Mouse (Mus musculus): Measurements from ENCODE around the gene Ttc7b.
A peak's percentile ranks its signal among the peaks of the same experiment; 100 is the strongest.

Ttc7b gene

DNA sequence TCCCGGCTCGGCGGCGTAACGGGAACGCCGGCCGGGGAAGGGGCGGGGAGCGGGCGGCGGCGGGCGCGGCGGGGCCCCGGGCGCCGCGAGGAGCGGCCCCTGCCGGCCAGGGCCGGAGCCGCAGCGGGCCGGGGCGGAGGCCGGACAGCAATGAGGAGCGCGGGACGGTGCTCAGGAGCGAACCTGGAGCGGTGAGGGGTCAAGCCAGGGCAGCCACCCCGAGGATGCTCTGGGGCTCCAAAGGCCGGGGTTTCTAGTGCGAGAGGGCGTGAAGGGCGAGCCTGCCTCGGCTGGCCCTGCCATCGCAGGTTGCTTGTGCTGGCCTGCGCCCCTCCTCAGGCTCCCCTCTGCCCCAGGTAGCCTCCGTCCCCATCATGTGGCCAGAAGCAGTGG lies at the start of gene Ttc7b:
Ttc7b (minus strand) TSS at position 33 of the 393 bp plus-strand sequence.
- peak; percentile 63 for DNase-seq (ENCODE audit: low spot score)

DNA sequence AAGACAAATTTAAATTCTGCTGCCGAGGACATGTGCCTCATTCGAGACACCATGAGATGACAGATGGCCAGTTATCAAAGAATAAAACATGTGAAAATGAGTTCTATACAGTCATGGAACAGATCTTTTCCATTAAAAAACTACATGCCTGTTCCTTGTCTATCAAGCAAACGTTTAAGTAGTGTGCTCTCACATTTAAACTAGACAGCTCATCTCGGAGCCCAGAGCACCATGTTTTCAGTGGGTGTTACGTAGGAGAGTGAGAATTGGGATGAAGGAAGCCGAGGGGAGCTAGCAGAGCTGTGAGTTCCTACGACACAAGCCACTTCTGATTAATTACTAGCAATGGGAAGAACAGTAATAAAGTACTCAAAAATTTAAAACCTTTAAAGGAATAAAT lies 48.2 kb upstream of the Ttc7b start:
- no peak for DNase-seq (ENCODE audit: low spot score)

DNA sequence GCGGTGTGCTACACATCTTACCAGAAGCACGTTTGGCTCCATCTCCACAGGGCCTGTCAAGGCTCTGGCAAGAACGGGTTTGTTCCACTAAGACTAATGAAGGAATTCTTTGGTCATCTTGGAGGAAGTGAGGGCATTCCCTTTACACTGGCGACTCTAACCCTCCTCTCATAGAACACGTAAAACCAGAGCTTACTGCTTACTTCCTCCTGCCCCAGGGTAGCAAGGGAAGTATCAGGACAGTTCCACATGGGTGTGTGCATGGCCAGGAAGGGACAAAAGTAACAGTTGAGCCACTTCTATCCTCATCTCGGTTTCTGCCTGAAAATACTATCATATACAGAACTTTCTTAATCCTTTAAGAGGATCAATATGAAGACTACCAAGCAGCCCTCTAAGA lies 47.5 kb upstream of the Ttc7b start:
- no peak for DNase-seq (ENCODE audit: low spot score)

DNA sequence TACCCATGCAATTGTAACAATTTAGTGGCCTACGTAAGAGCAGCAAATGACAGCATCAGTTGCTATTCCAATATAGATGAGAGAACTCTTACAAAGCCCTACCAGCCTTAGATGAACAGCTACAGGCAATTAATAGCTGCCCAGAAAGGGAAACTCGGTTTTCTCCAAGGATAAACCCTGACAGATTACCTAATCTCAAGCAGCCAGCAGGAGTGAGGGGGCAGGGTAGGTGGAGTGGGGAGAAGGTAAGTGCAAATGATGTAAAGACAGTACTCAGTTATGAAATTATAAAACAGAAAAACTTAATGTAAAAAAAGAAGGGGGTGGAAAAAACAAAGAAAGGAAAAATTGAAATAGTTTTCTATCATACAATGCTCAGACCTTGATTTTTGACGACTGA lies 47.0 kb upstream of the Ttc7b start:
- DNase-seq (ENCODE audit: low spot score) = no peak

DNA sequence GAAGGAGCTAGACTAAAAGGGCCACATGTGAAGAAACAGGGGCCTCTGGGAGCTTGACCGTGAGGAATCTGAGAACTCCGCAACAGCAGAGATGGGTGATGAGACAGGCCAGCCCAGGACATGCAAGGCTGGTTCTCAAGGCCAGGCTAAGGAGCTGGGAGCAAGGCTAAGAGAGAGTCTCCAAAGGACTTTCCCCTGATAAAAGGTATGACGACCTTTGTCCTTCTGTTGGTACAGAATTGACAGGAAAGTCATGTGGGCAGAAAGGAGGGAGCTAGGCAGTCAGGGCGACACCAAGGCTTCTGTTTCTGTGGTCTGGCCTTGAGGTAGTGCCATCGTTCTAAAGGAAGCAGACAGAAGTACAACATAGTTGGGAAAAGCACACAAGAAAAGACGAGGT lies 33.0 kb upstream of the Ttc7b start:
- DNase-seq (ENCODE audit: low spot score) = no peak

DNA sequence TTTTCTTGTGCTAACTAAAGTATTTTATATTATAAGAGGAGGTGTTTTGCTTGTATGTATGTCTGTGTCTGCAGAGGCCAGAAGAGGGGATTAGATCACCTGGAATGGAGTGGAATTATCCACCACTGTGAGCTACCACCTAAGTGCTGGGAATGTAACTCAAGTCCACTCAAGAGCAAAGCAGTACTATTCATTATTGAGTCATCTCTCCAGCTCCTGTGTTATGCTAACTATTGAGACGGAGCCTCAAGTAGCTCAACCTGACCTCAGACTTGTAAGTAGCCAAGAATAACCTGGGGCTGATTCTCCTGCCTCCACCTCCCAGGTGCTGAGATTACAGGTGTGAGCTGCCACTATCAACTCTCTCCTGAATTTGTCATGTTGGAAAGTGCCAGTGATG lies 31.3 kb upstream of the Ttc7b start:
- no peak for DNase-seq (ENCODE audit: low spot score)

DNA sequence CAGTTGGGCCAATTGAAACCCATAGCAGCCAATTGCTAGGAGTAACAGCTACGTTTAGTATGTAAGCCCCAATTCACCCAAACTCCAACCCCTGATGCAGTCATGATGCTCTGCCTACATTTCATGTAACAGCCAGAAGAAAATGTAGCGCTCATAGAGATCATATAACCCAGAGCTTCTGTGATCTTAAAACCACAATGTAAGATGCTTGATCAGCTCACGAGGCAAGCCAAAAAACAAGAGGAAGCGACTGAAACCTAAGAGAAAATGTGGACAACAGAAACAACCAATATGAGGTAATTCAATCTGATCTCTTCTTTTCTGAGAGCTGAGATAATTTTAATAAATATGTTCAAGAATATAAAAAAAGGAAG lies 23.6 kb upstream of the Ttc7b start:
- no peak for DNase-seq (ENCODE audit: low spot score)

DNA sequence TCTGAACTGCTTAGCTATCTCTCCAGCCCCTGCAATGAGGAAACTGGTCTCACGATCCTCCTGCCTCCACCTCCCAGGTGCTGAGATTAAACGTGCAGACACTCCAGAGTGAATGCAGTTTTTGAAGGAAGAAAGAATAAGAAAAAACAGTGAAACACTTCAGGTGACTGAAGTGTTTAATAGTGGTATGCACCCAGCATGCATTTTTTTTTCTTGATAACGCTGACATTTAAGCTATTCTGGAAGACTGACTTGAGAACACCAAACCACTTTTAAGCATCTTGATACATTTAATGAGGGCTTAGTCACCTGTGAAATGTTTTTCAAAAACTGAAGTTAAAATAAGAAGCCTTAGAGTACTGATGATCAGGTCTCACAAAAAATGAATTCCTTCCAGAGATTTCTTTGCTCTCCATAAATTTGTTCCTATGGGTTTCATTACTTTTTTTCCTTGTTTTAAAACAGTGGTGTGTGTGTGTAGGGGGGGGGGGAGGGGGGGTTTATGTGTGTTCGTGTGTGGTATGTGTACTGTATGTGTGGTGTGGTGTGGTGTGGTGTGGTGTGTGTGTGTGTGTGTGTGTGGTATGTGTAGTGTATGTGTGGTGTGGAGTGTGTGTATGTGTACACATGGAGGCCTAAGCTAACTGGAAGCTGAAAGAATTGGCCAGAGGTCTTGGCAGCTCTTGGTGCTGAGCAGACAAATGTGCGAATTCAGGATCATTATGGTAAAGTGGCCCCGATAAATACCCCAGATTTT lies 23.0 kb upstream of the Ttc7b start:
- DNase-seq (ENCODE audit: low spot score) = no peak

DNA sequence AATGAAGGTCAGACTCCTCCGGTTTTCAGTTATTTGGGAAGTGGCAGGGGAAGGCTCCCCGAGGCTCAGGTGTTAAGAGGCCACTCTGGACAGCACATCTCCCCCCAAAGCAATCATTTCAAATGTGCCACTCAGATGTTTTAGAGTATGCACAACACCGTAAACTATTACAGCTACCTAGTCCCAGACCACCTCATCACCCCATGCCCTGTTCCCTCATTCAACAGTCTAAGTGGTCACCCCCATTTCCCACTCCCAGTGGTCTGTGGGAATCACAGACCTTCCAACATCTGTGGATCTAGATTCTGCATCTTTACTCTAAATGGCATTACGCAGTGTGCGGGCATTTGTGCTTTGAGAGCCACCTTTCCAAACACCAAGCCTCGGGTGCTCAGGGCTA lies 21.9 kb upstream of the Ttc7b start:
- no peak for DNase-seq (ENCODE audit: low spot score)

DNA sequence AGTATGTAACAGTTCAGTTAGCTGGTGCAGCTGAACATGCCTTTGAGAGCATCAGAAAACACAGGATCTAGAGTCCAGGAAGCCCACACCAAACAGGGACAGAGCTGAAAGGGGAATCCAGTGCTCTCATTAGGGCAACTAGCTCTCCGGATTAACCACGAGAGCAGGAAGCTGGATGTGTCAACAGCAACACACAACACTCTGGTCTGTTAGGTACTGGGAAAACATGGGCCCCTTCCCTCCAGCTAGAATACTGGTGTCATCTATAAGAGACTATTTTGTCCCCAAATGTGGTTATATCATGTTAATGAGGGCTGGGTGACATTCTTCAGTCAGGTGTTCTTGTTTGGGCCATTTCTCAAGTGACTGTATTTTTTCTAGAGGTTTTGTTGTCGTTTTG lies 21.4 kb upstream of the Ttc7b start:
- DNase-seq (ENCODE audit: low spot score) = no peak

DNA sequence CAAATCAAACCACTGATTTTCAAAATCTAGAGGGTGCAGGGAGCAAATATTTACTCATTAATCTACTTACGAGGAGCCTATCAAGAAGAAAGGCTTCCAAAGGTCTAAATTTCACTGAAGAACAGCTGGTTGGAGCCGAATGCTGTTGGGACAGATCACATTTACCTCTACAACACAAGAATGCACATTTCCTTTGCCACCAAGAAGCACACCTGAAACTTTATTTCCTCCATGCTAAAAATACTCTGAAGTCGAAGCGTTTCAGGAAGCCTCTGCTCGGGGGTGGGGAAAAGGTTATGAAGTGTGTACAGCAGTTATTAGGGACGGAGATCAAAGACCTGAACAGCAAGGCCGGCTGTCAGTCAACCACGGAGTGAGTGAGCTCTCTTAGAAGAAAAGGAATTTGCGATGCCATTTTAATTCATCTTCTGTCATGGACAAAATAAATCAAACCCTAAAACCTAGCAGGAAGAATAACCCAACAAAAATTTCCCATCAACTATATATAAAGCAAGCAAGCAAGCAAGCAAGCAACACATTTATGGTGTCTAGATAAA lies 18.6 kb upstream of the Ttc7b start:
- DNase-seq (ENCODE audit: low spot score) = no peak

DNA sequence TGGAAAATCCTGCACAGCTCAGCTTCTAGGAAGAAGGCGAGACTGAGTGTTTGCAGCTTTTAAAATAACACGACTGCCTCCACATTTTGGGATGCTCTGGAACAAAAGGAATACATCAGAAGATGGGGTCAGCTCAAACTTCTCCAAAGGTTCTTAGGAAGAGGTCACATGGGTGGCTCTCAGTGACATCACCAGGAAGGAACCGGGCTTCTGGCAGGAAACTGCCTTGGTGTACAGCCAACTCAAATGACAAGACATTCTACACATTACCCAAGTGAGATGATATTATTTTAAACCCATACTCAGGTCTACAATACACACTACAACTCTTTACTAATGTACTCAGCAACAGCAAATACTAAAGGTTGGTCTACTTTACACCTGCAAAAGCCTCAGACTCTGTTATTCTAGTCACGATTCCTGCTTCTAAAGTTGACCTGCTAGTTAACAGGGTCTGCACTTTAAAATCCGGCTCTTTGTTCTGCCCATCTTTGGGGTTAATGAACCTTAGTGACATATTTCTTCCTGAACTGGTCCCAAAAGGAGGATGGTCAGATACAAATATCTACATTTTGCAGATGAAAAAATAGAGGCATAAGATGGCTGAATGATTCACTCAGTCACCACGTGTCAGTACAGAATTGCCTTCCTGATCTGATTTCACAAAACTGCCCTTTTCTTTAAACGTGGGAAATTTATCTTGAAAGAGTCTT lies 18.0 kb upstream of the Ttc7b start:
- DNase-seq (ENCODE audit: low spot score) = no peak

DNA sequence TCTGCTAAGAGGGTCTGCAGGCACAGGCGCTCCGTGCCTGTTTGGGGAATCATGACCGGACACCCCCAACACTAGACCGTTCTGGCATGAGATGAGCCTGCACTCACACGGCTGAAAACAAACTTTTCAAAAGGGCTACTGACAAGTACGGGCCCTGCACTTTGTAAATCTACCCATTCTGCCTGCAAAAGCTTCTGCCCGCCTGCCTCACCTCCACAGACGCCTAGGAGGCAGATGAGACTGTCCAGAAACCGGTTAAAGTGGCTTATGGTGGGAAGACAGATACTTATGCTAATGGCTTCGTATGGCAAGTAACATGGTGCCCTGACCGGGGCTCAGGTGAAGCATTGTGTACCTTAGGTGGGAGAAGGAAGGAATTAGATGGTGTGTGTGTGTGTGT lies 16.5 kb upstream of the Ttc7b start:
- no peak for DNase-seq (ENCODE audit: low spot score)

DNA sequence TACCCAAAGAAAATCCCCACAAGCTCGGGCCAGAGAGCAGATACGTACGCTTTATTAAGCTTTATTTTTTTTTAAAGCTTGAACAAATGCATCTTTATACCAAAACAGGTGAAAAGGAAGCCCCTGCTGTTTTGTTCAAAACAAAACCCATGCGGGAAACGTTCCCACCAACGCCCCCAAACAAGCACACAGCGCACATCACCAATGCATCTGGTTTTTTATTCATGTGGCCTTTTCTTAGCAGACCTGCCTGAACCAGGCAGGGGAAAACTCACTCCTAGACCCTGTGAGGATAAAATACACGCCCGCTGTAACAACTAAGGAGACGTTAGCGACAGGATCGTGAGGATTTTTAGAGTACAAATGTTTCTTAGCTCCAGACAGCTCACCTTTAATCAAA lies 14.4 kb upstream of the Ttc7b start:
- no peak for DNase-seq (ENCODE audit: low spot score)

DNA sequence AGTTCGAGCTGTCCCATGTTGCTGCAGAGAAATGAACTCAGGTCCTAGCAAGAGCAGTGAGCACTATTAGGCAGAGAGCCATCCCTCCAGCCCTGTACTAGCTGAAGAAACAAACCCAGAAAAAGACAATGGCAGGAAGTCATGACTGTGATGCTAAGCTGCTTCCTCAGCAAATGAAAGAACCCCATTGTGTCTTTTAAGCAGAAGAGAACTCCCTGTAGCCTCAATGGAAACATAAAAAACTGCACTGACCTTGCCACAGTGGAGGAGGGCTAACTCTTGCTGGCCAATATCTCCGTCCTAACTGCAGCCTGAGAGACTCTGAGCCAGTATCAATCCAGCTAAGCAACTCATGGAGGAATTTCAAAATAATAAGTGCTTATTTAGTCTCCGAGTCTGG lies 13.4 kb upstream of the Ttc7b start:
- no peak for DNase-seq (ENCODE audit: low spot score)

DNA sequence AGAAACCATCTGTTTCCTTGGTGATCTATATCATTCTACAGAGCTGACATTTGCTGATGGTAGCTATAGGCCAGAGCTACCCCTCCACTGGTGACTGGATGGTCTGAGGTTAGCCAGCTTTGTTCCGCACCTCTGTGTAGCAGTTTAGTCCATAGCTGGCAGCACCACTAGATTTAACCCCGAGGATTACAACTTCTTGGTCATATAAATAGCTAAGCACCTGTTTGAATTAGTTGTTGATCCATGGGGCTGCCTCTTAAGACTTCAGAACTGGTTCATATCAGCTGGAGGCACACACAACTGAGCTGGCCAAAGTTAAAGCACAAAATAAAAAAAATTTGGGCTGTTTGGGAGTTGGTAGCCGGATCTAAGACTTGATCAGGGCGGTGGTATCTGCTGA lies 12.6 kb upstream of the Ttc7b start:
- DNase-seq (ENCODE audit: low spot score) = no peak

DNA sequence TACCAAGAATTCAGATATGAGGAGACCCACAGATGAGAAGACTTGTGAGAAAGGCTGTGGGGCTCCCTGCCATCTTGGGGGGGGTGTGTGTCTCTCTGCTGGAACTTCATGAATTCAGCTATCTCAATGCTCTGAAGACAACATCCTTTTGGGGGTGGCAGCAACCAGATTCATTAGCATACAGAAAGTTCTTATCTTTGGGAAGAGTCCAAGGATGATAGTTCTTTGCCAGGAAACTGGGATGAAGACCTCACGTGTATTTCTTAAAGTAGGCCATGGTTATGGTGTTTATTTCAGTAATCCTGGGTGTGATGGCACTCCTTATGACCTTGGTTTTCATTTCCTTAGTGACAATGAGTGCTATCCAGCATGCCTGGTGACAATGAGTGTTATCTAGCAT lies 11.1 kb upstream of the Ttc7b start:
- DNase-seq (ENCODE audit: low spot score) = no peak

DNA sequence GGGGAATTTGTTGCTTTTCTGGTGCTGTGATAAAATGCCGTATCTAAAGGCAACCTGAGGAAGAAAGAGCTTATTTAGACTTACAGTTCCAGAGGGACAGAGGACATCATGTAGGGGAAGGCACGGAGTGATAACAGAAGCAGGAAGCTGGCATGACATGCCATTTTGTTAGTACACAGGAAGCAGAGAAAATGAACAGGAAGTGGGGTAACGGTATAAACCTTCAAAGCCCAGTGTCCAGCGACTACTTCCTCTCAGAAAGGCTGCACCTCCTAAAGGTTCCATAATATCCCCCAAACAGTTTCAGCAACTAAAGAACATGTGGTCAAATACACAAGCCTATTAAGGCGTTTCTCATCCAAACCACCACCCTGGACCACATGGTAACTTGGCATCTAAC lies 10.2 kb upstream of the Ttc7b start:
- DNase-seq (ENCODE audit: low spot score) = no peak

DNA sequence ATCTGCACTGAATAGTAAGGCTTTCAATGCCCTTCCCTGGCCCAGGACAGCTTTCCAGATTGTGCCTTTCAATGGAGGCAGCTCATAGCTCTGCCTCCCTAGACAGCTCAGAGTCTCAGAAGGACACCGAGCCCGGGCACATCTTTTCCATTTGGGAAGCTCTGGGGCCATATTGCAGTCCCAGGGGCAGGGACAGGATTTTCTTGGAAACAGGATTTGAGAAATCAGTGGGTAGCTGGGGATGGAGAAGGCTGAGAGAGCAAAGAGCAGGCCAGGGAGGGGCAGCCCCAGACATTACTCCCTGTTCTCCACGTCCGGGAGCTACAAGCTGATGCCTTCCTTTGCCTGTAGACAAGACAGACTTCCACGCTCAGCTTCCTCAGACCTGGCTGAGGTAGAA lies 9.0 kb upstream of the Ttc7b start:
- no peak for DNase-seq (ENCODE audit: low spot score)

DNA sequence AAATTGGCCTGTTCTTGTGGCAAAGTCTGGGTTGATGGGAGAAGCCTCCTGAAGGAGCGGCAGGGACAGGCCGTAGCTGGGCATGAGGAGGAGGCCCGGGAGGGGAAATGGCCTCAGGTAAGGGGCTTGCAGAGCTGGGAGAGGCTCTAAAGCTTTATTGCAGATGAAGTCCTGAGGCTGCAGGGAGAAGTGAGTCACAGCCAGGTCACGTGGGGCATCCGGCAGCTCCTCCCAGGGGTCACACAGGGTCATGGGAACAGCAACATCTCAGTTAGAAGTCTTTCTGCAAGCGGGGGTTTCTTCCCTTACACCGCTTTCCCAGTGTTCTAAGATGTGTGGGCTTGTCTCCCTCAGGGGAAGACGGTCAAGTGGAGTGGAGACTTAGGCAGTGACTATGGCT lies 8.5 kb upstream of the Ttc7b start:
- DNase-seq (ENCODE audit: low spot score) = peak; percentile 88

DNA sequence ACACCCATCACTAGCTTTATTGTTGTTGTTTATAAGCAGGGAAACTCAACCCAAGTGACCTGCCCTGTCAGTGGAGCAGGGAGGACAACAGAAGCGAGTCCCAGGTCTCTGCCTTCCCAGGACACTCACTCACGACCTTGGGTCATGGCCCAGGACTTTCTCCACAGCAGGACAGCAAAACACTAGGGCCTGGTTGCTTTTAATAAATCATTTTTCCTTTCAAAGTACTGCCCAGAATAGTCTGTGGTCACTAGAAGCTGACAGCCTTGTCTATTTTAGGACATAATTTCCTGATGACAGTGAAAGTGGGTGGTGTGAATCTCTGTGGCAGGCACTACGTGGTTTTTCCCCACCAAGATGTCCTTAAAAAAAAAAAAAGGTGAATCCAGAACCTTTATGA lies 7.6 kb upstream of the Ttc7b start:
- no peak for DNase-seq (ENCODE audit: low spot score)

DNA sequence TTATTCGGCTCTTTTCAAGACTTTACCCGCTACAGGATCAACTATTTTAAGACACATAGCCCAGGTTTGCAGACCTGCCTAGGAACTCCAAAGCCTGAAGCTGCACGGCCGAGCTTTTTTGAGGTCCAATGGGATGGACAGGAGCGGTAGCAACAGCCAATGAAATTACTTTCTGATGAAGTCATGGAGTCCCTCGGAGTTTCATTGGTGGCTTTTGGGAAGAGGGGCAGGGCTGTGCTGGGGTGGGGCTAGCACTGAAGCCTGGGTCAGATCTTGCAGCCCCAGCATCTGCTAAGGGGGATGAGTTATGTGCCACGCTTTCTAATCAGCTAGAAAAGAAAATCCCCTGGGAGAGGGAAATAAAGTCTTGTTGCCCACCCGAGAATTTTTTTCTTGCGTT lies 7.1 kb upstream of the Ttc7b start:
- DNase-seq (ENCODE audit: low spot score) = peak; percentile 86

DNA sequence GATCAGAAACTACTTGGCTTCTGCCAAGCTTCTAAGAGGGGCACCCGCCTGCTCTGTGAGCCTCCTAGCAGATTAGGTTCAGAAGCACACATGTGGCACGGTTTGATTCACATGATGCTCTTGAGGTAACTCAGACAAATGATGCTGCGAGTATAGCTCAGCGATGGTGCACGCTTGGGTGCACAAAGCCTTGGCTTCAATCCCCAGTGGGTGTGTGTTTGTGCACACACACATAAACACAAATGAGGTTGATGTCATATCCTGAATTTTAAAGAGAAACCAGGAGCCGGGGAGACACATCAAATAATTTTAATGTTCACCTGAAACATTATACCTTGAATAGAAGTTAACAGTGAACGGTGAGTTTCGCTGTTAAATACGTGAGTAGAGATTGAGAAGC lies 6.6 kb upstream of the Ttc7b start:
- no peak for DNase-seq (ENCODE audit: low spot score)

DNA sequence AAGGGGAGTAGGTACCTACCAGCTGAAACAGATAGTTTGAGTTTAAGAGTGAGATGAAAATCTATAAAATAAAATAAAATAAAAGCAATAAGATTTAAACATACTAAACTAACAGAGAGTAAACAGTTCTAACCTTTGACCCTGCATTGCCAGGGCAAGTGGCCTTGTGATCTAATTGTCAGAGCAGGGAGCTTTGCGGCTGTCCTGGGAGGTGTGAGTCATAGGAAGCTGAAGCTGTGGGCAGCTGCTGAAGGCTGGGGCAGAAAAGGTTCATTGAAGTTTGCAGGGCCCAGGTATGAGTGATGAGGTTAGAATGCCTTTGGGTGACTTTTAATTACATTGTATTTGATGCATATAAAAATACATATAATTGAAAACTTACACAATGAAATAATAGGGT lies 5.3 kb upstream of the Ttc7b start:
- no peak for DNase-seq (ENCODE audit: low spot score)

Measured in embryo, embryonic 10 days (tissue).